Mouse (Mus musculus) liver, adult 2 months (tissue): ENCODE measurements around the gene Nfix. TPM values are rescaled to one million over a fixed set of nuclear protein-coding genes. Genes with fewer than 3 reads are reported as not detected.

Source experiments
- DNase-seq: peaks from one replicate; pipeline ENCODE4 v3.0.0-alpha.2; 2011; ENCODE audit warnings: low read depth, low spot score; ENCODE audit errors: extremely low read depth
- H3K27ac ChIP-seq: fragments of 200-500 bp; replicated peaks from 2 replicates; pipeline ENCODE4 v1.5.1; 2012; ENCODE audit warnings: low read depth, mild to moderate bottlenecking, control low read depth, inconsistent platforms, low read length; ENCODE audit not compliant: insufficient read depth
- H3K27me3 ChIP-seq: fragments of 200-500 bp; 2 replicates; pipeline ENCODE4 v1.6.1; 2012; ENCODE audit warnings: mild to moderate bottlenecking, moderate library complexity, low read length, inconsistent platforms; ENCODE audit not compliant: control insufficient read depth, insufficient read depth
- H3K36me3 ChIP-seq: fragments of 200-500 bp; 2 replicates; pipeline ENCODE4 v1.6.1; 2012; ENCODE audit warnings: low read length, inconsistent platforms; ENCODE audit not compliant: control insufficient read depth, insufficient read depth
- H3K4me1 ChIP-seq: fragments of 200-500 bp; 2 replicates; pipeline ENCODE4 v1.6.1; 2011; ENCODE audit warnings: low read length; ENCODE audit not compliant: control insufficient read depth, insufficient read depth
- H3K4me3 ChIP-seq: fragments of 200-500 bp; 2 replicates; pipeline ENCODE4 v1.5.1; 2011; ENCODE audit warnings: low read depth, mild to moderate bottlenecking, control low read depth, low read length, moderate library complexity; ENCODE audit not compliant: insufficient read depth
- H3K79me2 ChIP-seq: fragments of 200-500 bp; 2 replicates; pipeline ENCODE4 v1.6.1; 2012; ENCODE audit warnings: inconsistent platforms, mild to moderate bottlenecking, low read length, moderate library complexity; ENCODE audit not compliant: control insufficient read depth, insufficient read depth
- H3K9ac ChIP-seq: fragments of 200-500 bp; 2 replicates; pipeline ENCODE4 v1.6.1; 2012; ENCODE audit warnings: low read depth, mild to moderate bottlenecking, control low read depth, inconsistent platforms, low read length
- CTCF ChIP-seq: fragments of 200-500 bp; IDR thresholded peaks from 2 replicates; pipeline ENCODE4 v1.5.1; 2011; ENCODE audit warnings: low read depth, low read length, control low read depth
- POLR2A ChIP-seq: fragments of 200-500 bp; IDR thresholded peaks from 2 replicates; pipeline ENCODE4 v1.6.1; 2011; ENCODE audit warnings: low read length, control low read depth; ENCODE audit not compliant: insufficient read depth; ENCODE audit errors: extremely low read depth
- WGBS: fragments of 180-500 bp; shearing (Covaris S2); methylation state at CpG from one replicate; pipeline ENCODE4 v1.1.7; 2018; 5-methylcytosine and 5-hydroxymethylcytosine counted together
- polyA plus RNA-seq: library from polyadenylated mRNA; depleted of rRNA; stranded (reverse); fragments of >200 nt; gene quantifications from 2 replicates; pipeline ENCODE4 v1.2.3, GENCODE M21; 2012
- total RNA-seq: library from RNA; depleted of rRNA; stranded (reverse); fragments of >200 nt; gene quantifications from 2 replicates; pipeline ENCODE4 v1.2.3, GENCODE M21; 2014

Gene Nfix
- total and polyA plus RNA-seq, 2 experiments: 20.7 to 32.9 TPM

GRCm38 (mm10) chr8:84765629-84766028, 34.5 kb downstream of the Nfix start:
- no peak overlapping the region for H3K4me3 ChIP-seq
- no peaks in the 10 kb centered on the region for H3K27me3 ChIP-seq
- H3K79me2 ChIP-seq: peaks cover 43% of the 10 kb centered on the region
- DNase-seq: peak; percentile 49
- H3K27ac ChIP-seq: peak overlapping the region; percentile 26
- H3K36me3 ChIP-seq: no peaks in the 10 kb centered on the region
- H3K9ac ChIP-seq: no peak overlapping the region
- WGBS: 36% methylated on average over 10 of the region's 10 CpGs
- TF ChIP-seq POLR2A: no peak
- TF ChIP-seq CTCF: no peak
- H3K4me1 ChIP-seq: peaks cover 23% of the 10 kb centered on the region

GRCm38 (mm10) chr8:84764870-84765495, 35.2 kb downstream of the Nfix start:
- H3K4me1 ChIP-seq: peaks cover 24% of the 10 kb centered on the region
- no peak for DNase-seq
- H3K27me3 ChIP-seq: no peaks in the 10 kb centered on the region
- TF ChIP-seq POLR2A (no peak), CTCF (no peak)
- peaks cover 39% of the 10 kb centered on the region for H3K79me2 ChIP-seq
- whole genome bisulfite sequencing: 93% methylated on average over 17 of the region's 17 CpGs
- no peaks in the 10 kb centered on the region for H3K36me3 ChIP-seq
- peak overlapping the region; percentile 6; the same call in 1 of the 2 replicates for H3K27ac ChIP-seq
- no peak overlapping the region for H3K4me3 ChIP-seq
- no peak overlapping the region for H3K9ac ChIP-seq

GRCm38 (mm10) chr8:84764100-84764499, 36.0 kb downstream of the Nfix start:
- Histone ChIP-seq H3K27me3 (no peaks in the 10 kb centered on the region), H3K79me2 (peaks cover 36% of the 10 kb centered on the region)

GRCm38 (mm10) chr8:84760901-84761300, 39.2 kb downstream of the Nfix start:
- H3K9ac ChIP-seq: peak overlapping the region; percentile 19; the same call in 1 of the 2 replicates
- H3K27ac ChIP-seq: peak overlapping the region; percentile 57
- 90% methylated on average over 2 of the region's 2 CpGs for WGBS
- peaks cover 2% of the 10 kb centered on the region for H3K36me3 ChIP-seq
- no peak for DNase-seq
- H3K27me3 ChIP-seq: no peaks in the 10 kb centered on the region
- H3K79me2 ChIP-seq: peaks cover 29% of the 10 kb centered on the region
- H3K4me1 ChIP-seq: peaks cover 11% of the 10 kb centered on the region
- TF ChIP-seq POLR2A (no peak), CTCF (no peak)
- no peak overlapping the region for H3K4me3 ChIP-seq

More at GRCm38 (mm10) chr8:84764100-84764499, 36.0 kb downstream of the Nfix start:
- 73% methylated on average over 4 of the region's 4 CpGs for WGBS
- TF ChIP-seq POLR2A (no peak), CTCF (no peak)
- Histone ChIP-seq H3K9ac (no peak overlapping the region), H3K4me1 (peaks cover 24% of the 10 kb centered on the region), H3K36me3 (no peaks in the 10 kb centered on the region), H3K27ac (no peak overlapping the region), H3K4me3 (no peak overlapping the region)
- DNase-seq: no peak

GRCm38 (mm10) chr8:84760405-84760805, 39.7 kb downstream of the Nfix start:
- Histone ChIP-seq H3K27ac (peak overlapping the region; percentile 57), H3K9ac (peak overlapping the region; percentile 19; the same call in 1 of the 2 replicates), H3K4me1 (peaks cover 10% of the 10 kb centered on the region), H3K79me2 (peaks cover 27% of the 10 kb centered on the region), H3K27me3 (no peaks in the 10 kb centered on the region), H3K4me3 (no peak overlapping the region), H3K36me3 (peaks cover 2% of the 10 kb centered on the region)
- DNase-seq: peak; percentile 85
- TF ChIP-seq CTCF (no peak), POLR2A (no peak)
- WGBS: 31% methylated on average over 7 of the region's 7 CpGs

GRCm38 (mm10) chr8:84759718-84760117, 40.4 kb downstream of the Nfix start:
- 95% methylated on average over 10 of the region's 10 CpGs for WGBS

More at GRCm38 (mm10) chr8:84759718-84760117, 40.4 kb downstream of the Nfix start:
- peaks cover 20% of the 10 kb centered on the region for H3K79me2 ChIP-seq
- H3K9ac ChIP-seq: no peak overlapping the region
- H3K4me3 ChIP-seq: no peak overlapping the region
- no peaks in the 10 kb centered on the region for H3K27me3 ChIP-seq
- peaks cover 2% of the 10 kb centered on the region for H3K36me3 ChIP-seq
- TF ChIP-seq POLR2A: no peak
- TF ChIP-seq CTCF: no peak
- DNase-seq: no peak
- H3K27ac ChIP-seq: no peak overlapping the region
- peaks cover 10% of the 10 kb centered on the region for H3K4me1 ChIP-seq
